Mouse (Mus musculus) kidney, embryonic 15.5 days (tissue): ENCODE measurements at regions not wholly inside any gene's neighbourhood (a gene's known extent, or its start where the extent isn't known, plus 50 kb on each side); places are given as distances from the start of the nearest gene placed in this dataset.

Source experiments
- ATAC-seq: fragments of 200-750 bp; cut with Nextera tagmentation; replicated peaks from 2 replicates; pipeline ENCODE4 v1.8.0; 2017; ENCODE audit warnings: moderate TSS enrichment; ENCODE audit not compliant: low FRiP score
- H3K27ac ChIP-seq: fragments of 300-500 bp; sonication (generic); 2 replicates; pipeline ENCODE4 v1.5.1; 2015; ENCODE audit warnings: mild to moderate bottlenecking, inconsistent platforms
- H3K27me3 ChIP-seq: fragments of 300-500 bp; sonication (generic); 2 replicates; pipeline ENCODE4 v1.6.1; 2015; ENCODE audit warnings: inconsistent platforms
- H3K36me3 ChIP-seq: fragments of 300-500 bp; sonication (generic); 2 replicates; pipeline ENCODE4 v1.6.1; 2015; ENCODE audit warnings: inconsistent platforms
- H3K4me1 ChIP-seq: fragments of 300-500 bp; sonication (generic); 2 replicates; pipeline ENCODE4 v1.6.1; 2015; ENCODE audit warnings: inconsistent platforms
- H3K4me2 ChIP-seq: fragments of 300-500 bp; sonication (generic); 2 replicates; pipeline ENCODE4 v1.6.1; 2015; ENCODE audit warnings: moderate library complexity, mild to moderate bottlenecking, inconsistent platforms
- H3K4me3 ChIP-seq: fragments of 300-500 bp; sonication (generic); replicated peaks from 2 replicates; pipeline ENCODE4 v1.5.1; 2015; ENCODE audit warnings: mild to moderate bottlenecking, inconsistent platforms
- H3K9ac ChIP-seq: fragments of 300-500 bp; sonication (generic); 2 replicates; pipeline ENCODE4 v1.6.1; 2015; ENCODE audit warnings: mild to moderate bottlenecking, inconsistent platforms
- H3K9me3 ChIP-seq: fragments of 300-500 bp; sonication (generic); replicated peaks from 2 replicates; pipeline ENCODE4 v1.6.1; 2016; ENCODE audit warnings: inconsistent platforms
- WGBS: fragments of 180-500 bp; shearing (Covaris S2); methylation state at CpG from one replicate; pipeline ENCODE4 v1.1.7; 2015; ENCODE audit warnings: mixed read lengths; 5-methylcytosine and 5-hydroxymethylcytosine counted together

DNA sequence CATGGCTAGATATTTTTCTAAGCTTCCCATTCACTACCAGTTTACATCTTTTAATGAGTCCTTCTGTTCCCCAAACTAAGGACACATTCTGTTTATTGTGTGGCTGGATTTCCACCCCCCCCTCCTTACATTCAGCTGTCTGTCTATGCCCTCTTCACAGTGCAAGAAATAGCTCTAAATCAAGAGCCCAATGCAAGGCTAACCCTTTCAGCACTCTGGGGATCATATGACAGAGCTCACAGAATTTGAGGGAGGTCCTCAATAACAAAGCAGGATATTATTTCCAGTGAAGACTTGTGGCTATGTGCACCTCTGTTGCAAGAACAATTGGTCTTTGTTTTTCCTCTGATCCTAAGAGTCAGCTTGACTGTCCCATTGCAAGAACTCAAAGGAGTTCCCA lies 874.1 kb upstream of the Gje1 start:
- H3K27me3 ChIP-seq: no peaks in the 10 kb centered on the region
- ATAC-seq: peak; percentile 75; the same call in 1 of the 2 replicates
- H3K9ac ChIP-seq: no peak overlapping the region
- no peaks in the 10 kb centered on the region for H3K36me3 ChIP-seq
- no peak overlapping the region for H3K4me2 ChIP-seq
- no peaks in the 10 kb centered on the region for H3K4me1 ChIP-seq
- H3K9me3 ChIP-seq: no peaks in the 10 kb centered on the region
- no peak overlapping the region for H3K27ac ChIP-seq
- no peak overlapping the region for H3K4me3 ChIP-seq

DNA sequence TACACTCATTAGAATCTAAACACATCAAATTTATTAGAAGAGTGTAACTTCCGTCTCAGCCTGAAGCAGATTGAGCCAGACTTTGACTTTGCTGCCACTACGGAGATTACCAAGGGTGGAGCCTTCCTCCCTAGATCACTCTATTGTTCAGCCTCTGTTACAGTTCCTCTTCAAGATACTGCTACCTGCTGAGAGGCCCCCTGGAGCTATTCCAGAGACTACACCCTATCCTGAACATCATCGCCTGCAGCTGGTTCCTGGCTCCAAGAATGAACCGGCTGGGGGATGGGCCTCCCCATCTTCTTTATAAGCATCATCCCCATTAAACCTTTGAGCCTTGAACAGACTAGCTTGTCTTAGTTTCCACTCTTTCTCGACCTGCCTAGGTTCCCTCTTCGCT lies 868.1 kb upstream of the Gje1 start:
- Histone ChIP-seq H3K27ac (no peak overlapping the region), H3K4me3 (no peak overlapping the region), H3K27me3 (no peaks in the 10 kb centered on the region), H3K9ac (no peak overlapping the region), H3K9me3 (no peaks in the 10 kb centered on the region), H3K4me1 (no peaks in the 10 kb centered on the region), H3K36me3 (no peaks in the 10 kb centered on the region), H3K4me2 (no peak overlapping the region)
- 67% methylated on average over 6 of the region's 6 CpGs for WGBS
- ATAC-seq: no peak

DNA sequence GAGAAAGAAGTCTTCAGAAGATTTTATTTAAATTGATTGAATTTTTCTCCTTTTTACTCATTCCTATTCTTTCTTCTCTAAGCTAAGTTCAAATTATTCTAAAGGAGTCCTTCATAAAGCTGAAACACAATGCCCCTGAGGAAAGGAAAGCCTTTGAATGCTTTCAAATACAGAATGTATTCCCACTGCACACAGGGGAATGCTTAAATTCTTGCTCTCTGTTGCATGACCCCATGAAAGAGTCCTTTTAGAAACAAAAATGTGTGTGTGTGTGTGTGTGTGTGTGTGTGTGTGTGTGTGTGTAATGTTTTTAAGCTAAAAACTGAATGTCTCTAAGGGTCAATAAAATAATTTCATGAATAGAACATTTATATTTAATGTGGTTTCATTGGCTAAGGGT lies 846.1 kb upstream of the Gje1 start:
- Histone ChIP-seq H3K27ac (no peak overlapping the region), H3K4me3 (no peak overlapping the region), H3K9me3 (no peaks in the 10 kb centered on the region), H3K36me3 (no peaks in the 10 kb centered on the region), H3K4me1 (no peaks in the 10 kb centered on the region), H3K9ac (no peak overlapping the region), H3K4me2 (no peak overlapping the region), H3K27me3 (no peaks in the 10 kb centered on the region)
- no peak for ATAC-seq

DNA sequence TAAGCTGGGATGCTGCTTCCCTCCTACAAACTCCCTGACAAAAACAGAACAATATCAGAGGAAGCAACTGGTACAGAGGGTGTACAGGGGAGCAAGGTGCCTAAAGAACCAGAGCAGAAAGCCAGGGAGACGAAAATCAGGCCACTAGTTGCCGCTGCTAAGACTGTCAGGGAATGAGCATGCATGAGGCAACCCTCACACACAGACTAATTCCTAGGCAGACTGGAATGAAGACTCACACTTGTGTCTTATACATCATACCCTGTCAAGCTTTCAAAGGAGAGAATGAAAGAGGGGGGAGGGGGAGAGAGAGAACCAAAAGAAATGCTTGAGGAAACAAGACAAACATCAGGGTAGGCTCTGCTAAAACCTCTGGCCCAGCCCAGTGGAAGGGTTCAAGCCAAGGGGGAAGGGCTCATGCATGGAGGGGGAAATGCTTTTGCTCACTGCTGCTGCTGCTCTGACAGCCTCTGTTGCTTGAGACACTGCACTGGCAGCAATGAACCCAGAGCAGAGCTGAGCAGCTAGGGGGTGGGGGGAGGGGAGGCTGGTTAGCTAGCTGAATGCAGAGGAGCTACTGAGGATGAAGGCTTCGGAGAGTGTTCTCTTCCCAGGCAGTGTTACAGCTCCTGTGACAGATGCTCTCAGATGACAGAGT lies 835.5 kb upstream of the Gje1 start:
- no peak overlapping the region for H3K9ac ChIP-seq
- no peak overlapping the region for H3K27ac ChIP-seq
- no peaks in the 10 kb centered on the region for H3K9me3 ChIP-seq
- no peak overlapping the region for H3K4me2 ChIP-seq
- no peak; the same call in 1 of the 2 replicates for ATAC-seq
- H3K27me3 ChIP-seq: no peaks in the 10 kb centered on the region
- no peaks in the 10 kb centered on the region for H3K4me1 ChIP-seq
- WGBS: 60% methylated on average over 3 of the region's 3 CpGs
- H3K4me3 ChIP-seq: no peak overlapping the region
- H3K36me3 ChIP-seq: no peaks in the 10 kb centered on the region

DNA sequence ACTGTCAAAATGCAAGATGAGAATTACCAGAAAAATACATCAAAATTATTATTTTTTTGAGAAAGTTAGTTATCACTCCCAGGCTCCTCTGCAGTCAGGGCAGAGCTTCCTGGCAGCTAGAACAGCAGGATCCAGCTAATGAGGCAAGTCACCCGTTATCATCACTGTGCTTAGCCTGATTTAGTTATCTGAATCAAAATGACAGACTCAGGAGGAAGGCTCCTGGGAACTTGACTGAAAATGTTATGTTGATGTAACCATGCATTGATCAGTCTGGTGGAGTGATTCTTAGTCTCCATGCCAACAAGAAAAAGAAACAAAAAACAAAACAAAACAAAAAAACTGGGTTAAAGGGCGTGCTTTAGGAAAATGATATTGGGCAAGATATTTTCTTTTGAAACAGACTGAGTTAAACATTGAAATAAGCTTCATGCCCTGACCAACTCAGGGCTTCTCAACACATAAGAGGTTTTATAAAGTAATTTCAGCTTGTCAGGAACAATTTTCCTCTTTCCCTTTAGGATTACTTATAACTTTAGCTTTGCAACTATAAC lies 823.9 kb upstream of the Gje1 start:
- H3K9ac ChIP-seq: no peak overlapping the region
- H3K36me3 ChIP-seq: no peaks in the 10 kb centered on the region
- ATAC-seq: no peak
- no peak overlapping the region for H3K4me3 ChIP-seq
- no peaks in the 10 kb centered on the region for H3K27me3 ChIP-seq
- 68% methylated on average over 2 of the region's 2 CpGs for WGBS
- no peaks in the 10 kb centered on the region for H3K9me3 ChIP-seq
- no peak overlapping the region for H3K4me2 ChIP-seq
- H3K4me1 ChIP-seq: no peaks in the 10 kb centered on the region
- H3K27ac ChIP-seq: no peak overlapping the region

DNA sequence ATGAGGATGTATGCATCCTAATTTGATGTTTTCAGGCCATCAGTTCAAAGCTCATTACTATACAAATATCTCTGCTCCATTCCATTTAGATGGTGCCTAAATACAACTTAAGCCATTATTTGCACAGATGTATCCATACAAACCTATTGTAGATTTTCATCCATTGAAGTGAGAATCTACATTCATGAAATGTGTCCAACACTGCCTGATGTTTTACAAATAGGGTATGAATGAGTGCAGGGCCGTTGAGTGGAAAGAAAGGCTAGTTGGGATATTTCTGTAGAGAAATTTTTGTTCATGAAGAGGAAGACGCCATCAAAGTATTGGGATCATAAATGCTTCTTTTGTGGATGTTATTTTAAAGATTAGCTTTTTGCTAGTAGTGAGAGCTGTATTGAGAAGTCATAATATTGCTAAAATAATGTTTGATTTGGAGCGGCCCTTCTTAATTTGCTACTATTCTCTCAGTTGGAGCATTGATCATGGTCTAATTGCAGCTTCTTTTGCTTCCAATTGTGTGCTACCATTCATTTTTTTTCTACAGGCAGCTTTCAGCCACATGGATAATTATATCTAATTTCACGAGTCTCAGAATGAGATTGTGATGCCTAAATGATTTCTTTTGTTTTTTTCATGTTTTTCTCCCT lies 822.9 kb upstream of the Gje1 start:
- ATAC-seq: no peak
- Histone ChIP-seq H3K27me3 (no peaks in the 10 kb centered on the region), H3K9ac (no peak overlapping the region), H3K4me2 (no peak overlapping the region), H3K27ac (no peak overlapping the region), H3K36me3 (no peaks in the 10 kb centered on the region), H3K4me3 (no peak overlapping the region), H3K4me1 (no peaks in the 10 kb centered on the region), H3K9me3 (no peaks in the 10 kb centered on the region)
- 85% methylated on average over 4 of the region's 4 CpGs for WGBS

DNA sequence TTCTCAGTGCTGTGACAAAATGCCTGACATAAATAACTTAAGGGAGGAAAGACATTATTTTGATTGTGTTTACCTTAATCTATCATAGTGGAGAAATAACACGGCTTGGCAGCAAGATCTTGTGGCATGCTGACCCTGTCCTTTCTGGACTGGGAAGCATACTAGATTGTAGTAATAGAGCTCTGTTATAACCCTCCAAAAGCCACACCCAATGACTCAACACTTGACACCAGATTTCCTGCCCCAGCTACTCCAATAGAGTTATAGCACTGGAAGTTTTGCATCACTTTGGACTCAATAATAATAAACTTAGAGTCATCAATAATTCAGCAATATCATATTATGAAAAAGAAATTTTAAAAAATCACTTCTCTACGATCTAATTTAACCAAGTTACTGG lies 818.0 kb upstream of the Gje1 start:
- 53% methylated on average over 2 of the region's 2 CpGs for WGBS
- no peak for ATAC-seq

DNA sequence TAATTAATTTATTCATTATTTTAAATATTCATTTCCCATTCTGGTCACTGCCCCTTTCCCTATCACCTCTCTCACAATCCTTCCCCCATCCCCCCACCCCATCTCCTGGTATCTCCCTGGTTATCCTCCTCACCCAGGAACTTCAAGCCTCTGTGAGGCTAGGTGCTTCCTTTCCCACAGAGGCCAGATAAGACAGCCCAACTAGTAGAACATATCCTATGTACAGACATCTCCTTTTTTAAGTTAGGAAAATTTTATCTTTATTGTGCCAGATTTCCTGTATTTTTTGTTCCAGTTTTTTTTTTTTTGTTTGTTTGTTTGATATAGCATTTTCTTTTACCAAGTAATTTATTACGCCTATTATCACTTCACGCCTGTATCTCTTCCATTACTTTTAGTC lies 769.4 kb upstream of the Gje1 start:
- Histone ChIP-seq H3K4me2 (no peak overlapping the region), H3K9ac (no peak overlapping the region), H3K4me1 (no peaks in the 10 kb centered on the region), H3K27ac (no peak overlapping the region), H3K36me3 (no peaks in the 10 kb centered on the region), H3K4me3 (no peak overlapping the region), H3K27me3 (no peaks in the 10 kb centered on the region), H3K9me3 (no peaks in the 10 kb centered on the region)
- WGBS: 92% methylated on average over 2 of the region's 2 CpGs
- ATAC-seq: no peak

More for the DNA sequence above, 818.0 kb upstream of the Gje1 start:
- no peak overlapping the region for H3K4me2 ChIP-seq
- H3K27ac ChIP-seq: no peak overlapping the region
- no peak overlapping the region for H3K9ac ChIP-seq
- no peaks in the 10 kb centered on the region for H3K27me3 ChIP-seq
- no peak overlapping the region for H3K4me3 ChIP-seq
- no peaks in the 10 kb centered on the region for H3K36me3 ChIP-seq
- no peaks in the 10 kb centered on the region for H3K9me3 ChIP-seq
- no peaks in the 10 kb centered on the region for H3K4me1 ChIP-seq

DNA sequence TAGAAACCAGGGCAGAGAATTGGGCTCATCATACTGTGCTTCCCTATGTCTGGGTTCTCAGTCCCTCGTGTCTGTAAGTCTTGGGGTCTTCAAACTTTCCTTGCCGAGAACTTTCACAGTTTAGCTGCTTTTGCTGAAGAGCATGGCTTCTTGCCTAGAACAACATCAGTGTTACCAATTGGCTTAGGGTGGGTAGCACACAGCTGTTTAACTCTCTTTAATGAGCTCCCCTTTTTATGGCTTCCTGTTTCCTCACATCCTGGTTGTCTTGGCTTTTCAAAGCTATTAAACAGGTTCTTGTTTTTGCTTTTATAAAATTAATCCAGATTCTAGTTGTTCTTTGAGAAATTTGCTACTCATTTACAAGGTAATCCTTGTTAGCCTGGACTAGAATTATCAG lies 725.3 kb upstream of the Gje1 start:
- Histone ChIP-seq H3K4me3 (no peak overlapping the region), H3K4me1 (no peaks in the 10 kb centered on the region), H3K36me3 (no peaks in the 10 kb centered on the region), H3K9me3 (no peaks in the 10 kb centered on the region), H3K9ac (no peak overlapping the region), H3K4me2 (no peak overlapping the region), H3K27me3 (no peaks in the 10 kb centered on the region), H3K27ac (no peak overlapping the region)
- WGBS: 63% methylated on average over 2 of the region's 2 CpGs
- ATAC-seq: no peak

DNA sequence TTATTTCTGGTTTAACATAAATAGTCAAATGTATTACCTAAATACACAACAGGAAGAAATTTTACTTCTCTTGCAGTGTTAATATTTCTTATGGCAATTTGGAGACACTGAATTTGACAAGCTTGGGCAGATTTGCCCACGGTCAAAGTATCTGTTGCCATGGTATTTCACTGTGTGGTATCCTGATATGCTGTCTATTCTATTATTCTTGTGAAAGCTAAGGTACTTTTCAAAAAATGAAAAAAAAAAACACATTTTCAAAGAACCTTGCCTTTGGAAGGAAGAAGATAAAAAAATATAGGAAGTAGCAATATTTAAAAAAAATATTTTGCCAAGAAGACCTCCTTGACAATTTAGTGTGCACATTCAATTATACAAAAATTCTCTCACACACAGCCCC lies 723.2 kb upstream of the Gje1 start:
- Histone ChIP-seq H3K27ac (no peak overlapping the region), H3K36me3 (no peaks in the 10 kb centered on the region), H3K9ac (no peak overlapping the region), H3K4me2 (no peak overlapping the region), H3K4me1 (no peaks in the 10 kb centered on the region), H3K27me3 (no peaks in the 10 kb centered on the region), H3K4me3 (no peak overlapping the region), H3K9me3 (no peaks in the 10 kb centered on the region)
- ATAC-seq: no peak
- 88% methylated on average over 1 of the region's 1 CpGs for WGBS

DNA sequence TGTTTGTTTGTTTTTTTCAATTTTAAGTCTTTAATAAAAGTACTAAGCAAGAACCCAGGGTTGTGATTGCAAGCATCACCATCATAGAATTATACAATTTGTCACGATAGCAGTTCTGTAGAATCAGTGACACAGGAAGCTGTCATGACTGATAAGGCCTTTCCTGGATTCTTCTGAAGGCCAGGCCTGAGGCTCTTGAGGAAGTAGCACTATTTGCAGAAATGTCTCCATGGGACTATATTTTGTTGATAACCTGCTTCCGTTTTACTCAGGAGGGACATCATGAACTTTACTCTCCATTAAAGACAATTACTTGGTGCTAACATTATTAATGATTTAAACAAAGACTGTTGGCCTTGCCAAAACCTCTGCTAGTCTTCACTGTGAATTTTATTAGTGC lies 708.7 kb upstream of the Gje1 start:
- ATAC-seq: no peak
- Histone ChIP-seq H3K9me3 (no peaks in the 10 kb centered on the region), H3K27ac (no peak overlapping the region), H3K4me2 (no peak overlapping the region), H3K9ac (no peak overlapping the region), H3K4me1 (no peaks in the 10 kb centered on the region), H3K36me3 (no peaks in the 10 kb centered on the region), H3K4me3 (no peak overlapping the region), H3K27me3 (no peaks in the 10 kb centered on the region)
- 61% methylated on average over 2 of the region's 2 CpGs for WGBS

DNA sequence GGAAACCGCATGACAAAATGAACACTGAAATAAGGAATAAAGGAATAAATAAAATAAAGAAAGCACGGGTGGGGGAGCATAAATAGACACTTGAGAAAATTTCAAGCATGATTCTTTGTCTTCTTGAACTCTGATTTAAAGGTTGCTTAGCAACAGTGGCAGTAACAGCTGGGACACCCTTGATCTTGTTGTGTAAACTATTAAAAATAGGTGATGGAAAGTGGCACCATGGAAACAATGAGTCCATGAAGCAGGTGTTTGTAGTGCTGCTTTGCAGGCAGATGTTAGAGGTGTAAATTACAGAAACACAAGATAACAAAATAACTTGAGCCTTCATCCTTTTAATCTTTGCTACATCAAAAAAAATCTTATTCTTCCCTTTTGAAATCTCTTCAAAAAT lies 688.2 kb upstream of the Gje1 start:
- no peaks in the 10 kb centered on the region for H3K9me3 ChIP-seq
- H3K4me2 ChIP-seq: no peak overlapping the region
- H3K4me1 ChIP-seq: no peaks in the 10 kb centered on the region
- H3K27ac ChIP-seq: no peak overlapping the region
- H3K4me3 ChIP-seq: no peak overlapping the region
- no peak for ATAC-seq
- H3K27me3 ChIP-seq: no peaks in the 10 kb centered on the region
- 61% methylated on average over 2 of the region's 2 CpGs for WGBS
- H3K9ac ChIP-seq: no peak overlapping the region
- H3K36me3 ChIP-seq: no peaks in the 10 kb centered on the region

DNA sequence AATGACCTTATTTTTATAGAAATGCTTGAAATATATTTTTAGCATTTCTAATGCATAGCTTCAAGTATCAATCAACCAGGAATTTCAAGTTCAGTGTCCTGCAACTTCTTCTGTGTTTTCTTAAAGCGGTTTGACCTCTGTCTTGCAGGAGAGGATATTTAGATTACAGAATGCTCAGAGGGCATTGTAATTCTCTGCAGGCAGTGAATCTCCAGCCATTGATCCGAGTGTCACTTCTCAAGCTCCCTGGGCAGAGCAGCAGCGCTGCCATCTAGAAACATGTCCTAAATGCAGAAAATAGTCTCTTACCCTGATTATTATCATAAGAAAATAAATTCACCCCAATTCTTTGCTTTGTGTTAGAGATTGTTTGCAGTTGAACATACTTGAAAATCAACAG lies 687.7 kb upstream of the Gje1 start:
- Histone ChIP-seq H3K9me3 (no peaks in the 10 kb centered on the region), H3K4me1 (no peaks in the 10 kb centered on the region), H3K36me3 (no peaks in the 10 kb centered on the region), H3K4me3 (no peak overlapping the region), H3K27ac (no peak overlapping the region), H3K4me2 (no peak overlapping the region), H3K27me3 (no peaks in the 10 kb centered on the region), H3K9ac (no peak overlapping the region)
- 59% methylated on average over 3 of the region's 3 CpGs for WGBS
- ATAC-seq: no peak
